Mouse (Mus musculus) inflammation-experienced regulatory T-cells, adult 6 months (primary cell): ENCODE results near the gene Tktl1. TPM values are rescaled to one million over a fixed set of nuclear protein-coding genes. Genes with fewer than 3 reads are reported as not detected.

Source experiments
- polyA plus RNA-seq, 3 experiments: library from polyadenylated mRNA; unstranded; fragments of 100-300 nt; shearing (Covaris generic); gene quantifications; one replicate each; pipeline ENCODE4 v1.2.1; 2017

Gene Tktl1
- polyA plus RNA-seq, 3 experiments from 2014 or later, result 3.3 to 4.3 (median 4.0) TPM

Other genes with a start within 250 kb of the Tktl1 start
- gene Renbp, start 246.4 kb upstream of the Tktl1 start, polyA plus RNA-seq, result 10 to 100 TPM in 1 of 3 experiments, 1 to 10 TPM in 2; 4.2 to 10.0 (median 6.5) TPM
- gene Hcfc1, start 210.9 kb upstream of the Tktl1 start, polyA plus RNA-seq, result 10 to 100 TPM; 35.4 to 39.1 (median 37.1) TPM
- gene Irak1, start 153.3 kb upstream of the Tktl1 start, polyA plus RNA-seq, result 10 to 100 TPM; 21.3 to 32.3 (median 27.2) TPM
- gene Opn1mw, start 49.8 kb upstream of the Tktl1 start, polyA plus RNA-seq, result not detected
- 10 to 100 TPM; 11.5 to 22.5 (median 20.6) TPM for gene Mecp2, start 41.9 kb upstream of the Tktl1 start, polyA plus RNA-seq
- not detected for gene Tex28, start 9.4 kb upstream of the Tktl1 start, polyA plus RNA-seq
- 100 to 1,000 TPM; 222 to 338 (median 279) TPM for gene Flna, start 72.6 kb downstream of the Tktl1 start, polyA plus RNA-seq
- 10 to 100 TPM; 22.4 to 91.9 (median 32.8) TPM for gene Emd, start 77.4 kb downstream of the Tktl1 start, polyA plus RNA-seq
- gene Rpl10, start 93.6 kb downstream of the Tktl1 start, polyA plus RNA-seq, result 1,000 to 10,000 TPM in 1 of 3 experiments, 100 to 1,000 TPM in 2; 478 to 1,649 (median 679) TPM
- gene Taz, start 104.7 kb downstream of the Tktl1 start, polyA plus RNA-seq, result 10 to 100 TPM; 28.8 to 66.0 (median 58.8) TPM
- 10 to 100 TPM; 17.0 to 35.0 (median 23.7) TPM for gene Dnase1l1, start 105.1 kb downstream of the Tktl1 start, polyA plus RNA-seq
- gene Atp6ap1, start 119.8 kb downstream of the Tktl1 start, polyA plus RNA-seq, result 100 to 1,000 TPM; 130 to 165 (median 156) TPM
- 100 to 1,000 TPM; 167 to 342 (median 246) TPM for gene Gdi1, start 127.7 kb downstream of the Tktl1 start, polyA plus RNA-seq
- 10 to 100 TPM; 54.7 to 72.5 (median 72.5) TPM for gene Fam50a, start 135.8 kb downstream of the Tktl1 start, polyA plus RNA-seq
- 1 to 10 TPM; 1.6 to 6.5 (median 4.6) TPM for gene Plxna3, start 151.8 kb downstream of the Tktl1 start, polyA plus RNA-seq
- 10 to 100 TPM; 70.0 to 79.0 (median 77.5) TPM for gene Lage3, start 176.4 kb downstream of the Tktl1 start, polyA plus RNA-seq
- gene Ubl4a, start 196.0 kb downstream of the Tktl1 start, polyA plus RNA-seq, result 10 to 100 TPM; 40.7 to 90.2 (median 68.6) TPM
- gene Slc10a3, start 196.1 kb downstream of the Tktl1 start, polyA plus RNA-seq, result 10 to 100 TPM; 18.1 to 31.3 (median 27.1) TPM
- gene Fam3a, start 216.0 kb downstream of the Tktl1 start, polyA plus RNA-seq, result 10 to 100 TPM; 15.0 to 30.8 (median 30.5) TPM
- gene Ikbkg, start 216.0 kb downstream of the Tktl1 start, polyA plus RNA-seq, result 10 to 100 TPM; 34.9 to 43.6 (median 39.3) TPM